Mouse (Mus musculus) myocyte (in vitro differentiated cells): Measurements from ENCODE around the gene Gm20388.

Source experiments
- E2F4 ChIP-seq: IDR thresholded peaks from one replicate; pipeline ENCODE4 v1.6.1; 2011; ENCODE audit warnings: mild to moderate bottlenecking, control low read depth, moderate library complexity; ENCODE audit not compliant: insufficient read depth
- POLR2A ChIP-seq: IDR thresholded peaks from one replicate; pipeline ENCODE4 v1.6.1; 2011; ENCODE audit warnings: low read depth, mild to moderate bottlenecking, control low read depth, moderate library complexity; ENCODE audit not compliant: insufficient read length
- POLR2AphosphoS2 ChIP-seq: IDR thresholded peaks from one replicate; pipeline ENCODE4 v1.6.1; 2011; ENCODE audit warnings: low read depth, control low read depth; ENCODE audit not compliant: insufficient read length
- REST ChIP-seq: IDR thresholded peaks from one replicate; pipeline ENCODE4 v1.6.1; 2011; ENCODE audit warnings: mild to moderate bottlenecking, control low read depth, moderate library complexity; ENCODE audit not compliant: insufficient read depth, insufficient read length
- TCF12 ChIP-seq: IDR thresholded peaks from one replicate; pipeline ENCODE4 v1.6.1; 2011; ENCODE audit warnings: mild to moderate bottlenecking, control low read depth; ENCODE audit not compliant: poor library complexity, insufficient read depth, severe bottlenecking

- TF ChIP-seq POLR2A (no peak), REST (no peak), E2F4 (no peak), POLR2AphosphoS2 (no peak), TCF12 (peak; percentile 20)
Measured at GRCm38 (mm10) chr8:124257363-124257762, 4346.7 kb downstream of the Gm20388 start.
